Mouse (Mus musculus) MEL (cell line): ENCODE data around the gene Pnmal1.

Source experiments
- CHD1 ChIP-seq: IDR thresholded peaks from 2 replicates; pipeline ENCODE4 v1.6.1; 2012; ENCODE audit warnings: low read depth, mild to moderate bottlenecking, inconsistent platforms, low read length, improper control_type of control experiment
- CTCF ChIP-seq, 3 experiments: IDR thresholded peaks in 2 of 3; conservative IDR thresholded peaks in 1 of 3; 2 replicates each; pipeline ENCODE4 v1.5.1; 2011 to 2012; ENCODE audit warnings: low read length in 3 of 3, low read depth in 2 of 3, mild to moderate bottlenecking in 2 of 3, improper control_type of control experiment in 1 of 3, inconsistent platforms in 1 of 3, mixed read lengths in 1 of 3, moderate library complexity in 1 of 3; ENCODE audit not compliant: control insufficient read depth in 1 of 3, insufficient read depth in 1 of 3, poor library complexity in 1 of 3, severe bottlenecking in 1 of 3
- GATA1 ChIP-seq: IDR thresholded peaks from 2 replicates; pipeline ENCODE4 v1.6.1; 2011; ENCODE audit warnings: low read depth, low read length, improper control_type of control experiment
- MAZ ChIP-seq: IDR thresholded peaks from 2 replicates; pipeline ENCODE4 v1.6.1; 2012; ENCODE audit warnings: low read depth, mild to moderate bottlenecking, inconsistent platforms, low read length, improper control_type of control experiment
- POLR2A ChIP-seq, 2 experiments: IDR thresholded peaks; 2 replicates each; pipeline ENCODE4 v1.6.1; 2011 to 2012; ENCODE audit warnings: low read length in 2 of 2, mild to moderate bottlenecking in 2 of 2, control low read depth in 1 of 2, improper control_type of control experiment in 1 of 2, low read depth in 1 of 2, moderate library complexity in 1 of 2; ENCODE audit not compliant: control insufficient read depth in 1 of 2, insufficient read depth in 1 of 2, poor library complexity in 1 of 2
- RCOR1 ChIP-seq: IDR thresholded peaks from 2 replicates; pipeline ENCODE4 v1.6.1; 2012; ENCODE audit warnings: low read depth, mild to moderate bottlenecking, inconsistent platforms, low read length, improper control_type of control experiment
- ZC3H11A ChIP-seq: IDR thresholded peaks from 2 replicates; pipeline ENCODE4 v1.6.1; 2012; ENCODE audit warnings: low read depth, mild to moderate bottlenecking, inconsistent platforms, low read length, improper control_type of control experiment
- ZKSCAN1 ChIP-seq: IDR thresholded peaks from 2 replicates; pipeline ENCODE4 v1.6.1; 2012; ENCODE audit warnings: low read depth, mild to moderate bottlenecking, inconsistent platforms, low read length, improper control_type of control experiment, moderate library complexity

GRCm38 (mm10) chr7:16937312-16937711, 22.2 kb upstream of the Pnmal1 start:
- TF ChIP-seq GATA1 (no peak), MAZ (no peak), CTCF (IDR thresholded peaks at IDR 0.05 in 2 of 3, conservative IDR thresholded peaks at IDR 0.05 in 1 of 3; ENCODE audit: control insufficient read depth in 1 of 3, insufficient read depth in 1 of 3, low read depth in 2 of 3, low read length in 3 of 3, poor library complexity in 1 of 3, severe bottlenecking in 1 of 3) (peak; percentile 72 to 93 (median 80)), ZKSCAN1 (no peak), ZC3H11A (no peak), CHD1 (no peak), RCOR1 (no peak), POLR2A (IDR thresholded peaks at IDR 0.05; ENCODE audit: control insufficient read depth in 1 of 2, insufficient read depth in 1 of 2, low read depth in 1 of 2, low read length in 2 of 2, poor library complexity in 1 of 2) (no peak)
